Mouse (Mus musculus) intestine, embryonic 14.5 days (tissue): ENCODE measurements around the gene 2410015M20Rik. TPM values are rescaled to one million over a fixed set of nuclear protein-coding genes. Genes with fewer than 3 reads are reported as not detected.
"Not testable (repeated sequence)": the region's sequence is repeated elsewhere in the genome, so short reads cannot be mapped to it uniquely, and the experiment has no call there.

ENCODE experiments used
- ATAC-seq: fragments of 200-750 bp; cut with Nextera tagmentation; replicated peaks from 2 replicates; pipeline ENCODE4 v1.8.0; 2017; ENCODE audit warnings: low read depth, moderate number of reproducible peaks, moderate TSS enrichment, moderate library complexity; ENCODE audit not compliant: low FRiP score, low TSS enrichment
- DNase-seq: peaks from one replicate; pipeline ENCODE4 v3.0.0-alpha.2; 2018; ENCODE audit warnings: low spot score
- H3K27ac ChIP-seq: fragments of 300-500 bp; sonication (generic); 2 replicates; pipeline ENCODE4 v1.5.1; 2014; ENCODE audit warnings: low read depth, mild to moderate bottlenecking, control low read depth
- H3K27me3 ChIP-seq: fragments of 300-500 bp; sonication (generic); replicated peaks from 2 replicates; pipeline ENCODE4 v1.6.1; 2014; ENCODE audit warnings: low read length, control low read depth; ENCODE audit not compliant: control insufficient read depth, insufficient read depth
- H3K36me3 ChIP-seq: fragments of 300-500 bp; sonication (generic); 2 replicates; pipeline ENCODE4 v1.6.1; 2014; ENCODE audit warnings: low read length, control low read depth; ENCODE audit not compliant: control insufficient read depth, insufficient read depth
- H3K4me1 ChIP-seq: fragments of 300-500 bp; sonication (generic); replicated peaks from 2 replicates; pipeline ENCODE4 v1.6.1; 2014; ENCODE audit warnings: low read length, control low read depth, mixed read lengths; ENCODE audit not compliant: control insufficient read depth, insufficient read depth
- H3K4me2 ChIP-seq: fragments of 300-500 bp; sonication (generic); 2 replicates; pipeline ENCODE4 v1.6.1; 2014; ENCODE audit warnings: low read length
- H3K4me3 ChIP-seq: fragments of 300-500 bp; sonication (generic); 2 replicates; pipeline ENCODE4 v1.5.1; 2014; ENCODE audit warnings: low read depth, low read length, control low read depth, mixed read lengths
- H3K9ac ChIP-seq: fragments of 300-500 bp; sonication (generic); 2 replicates; pipeline ENCODE4 v1.6.1; 2014; ENCODE audit warnings: mild to moderate bottlenecking, low read length
- H3K9me3 ChIP-seq: fragments of 300-500 bp; sonication (generic); 2 replicates; pipeline ENCODE4 v1.6.1; 2016; ENCODE audit warnings: low read length, control low read depth; ENCODE audit not compliant: control insufficient read depth
- WGBS: fragments of 180-500 bp; shearing (Covaris S2); extraction: QIAGEN DNeasy Blood & Tissue Kit; methylation state at CpG from one replicate; pipeline ENCODE4 v1.1.7; 2014; 5-methylcytosine and 5-hydroxymethylcytosine counted together
- polyA plus RNA-seq: library from polyadenylated mRNA; unstranded; fragments of >200 nt; fragmentation: Nextera tagmentation; extraction: Ambion mirVana; gene quantifications from 2 replicates; pipeline ENCODE4 v1.2.1, GENCODE M21; 2014

The 2410015M20Rik gene
- polyA plus RNA-seq, 1 experiment from 2014 or later: 284 TPM

GRCm38 (mm10) chr17:56629800-56630781, 20.5 kb upstream of the 2410015M20Rik start:
- not testable (repeated sequence) for H3K36me3 ChIP-seq, H3K27me3 ChIP-seq, H3K9me3 ChIP-seq, H3K9ac ChIP-seq, H3K4me2 ChIP-seq, H3K27ac ChIP-seq, DNase-seq, ATAC-seq, H3K4me3 ChIP-seq
- 83% methylated on average over 25 of the region's 27 CpGs for WGBS
- H3K4me1 ChIP-seq: peaks cover 16% of the 10 kb centered on the region

GRCm38 (mm10) chr17:56627530-56628277, 18.1 kb upstream of the 2410015M20Rik start, which contains the start of gene Catsperd:
TSS of gene Catsperd (plus strand) at chr17:56628143.
- peak; percentile 75 for DNase-seq
- peak within 1 kb of the TSS; percentile 91 for H3K4me3 ChIP-seq
- no peaks in the 10 kb centered on the region for H3K27me3 ChIP-seq
- ATAC-seq: peak; percentile 45
- WGBS: 10% methylated on average over 26 of the region's 26 CpGs
- H3K9ac ChIP-seq: peak within 1 kb of the TSS; percentile 12; the same call in 1 of the 2 replicates
- peak within 1 kb of the TSS; percentile 77 for H3K27ac ChIP-seq
- peaks cover 17% of the 10 kb centered on the region for H3K36me3 ChIP-seq
- peaks cover 18% of the 10 kb centered on the region for H3K4me1 ChIP-seq
- H3K4me2 ChIP-seq: peak within 1 kb of the TSS; percentile 92
- no peaks in the 10 kb centered on the region for H3K9me3 ChIP-seq

GRCm38 (mm10) chr17:56626754-56627470, 17.3 kb upstream of the 2410015M20Rik start, which contains the start of gene Lonp1:
TSS of gene Lonp1 (minus strand) at chr17:56626887.
- H3K27me3 ChIP-seq: no peaks in the 10 kb centered on the region
- ATAC-seq: peak; percentile 92
- H3K9me3 ChIP-seq: no peaks in the 10 kb centered on the region
- peaks cover 25% of the 10 kb centered on the region for H3K36me3 ChIP-seq
- H3K4me3 ChIP-seq: peak within 1 kb of the TSS; percentile 91
- peak; percentile 98 for DNase-seq
- peak within 1 kb of the TSS; percentile 89 for H3K9ac ChIP-seq
- peak within 1 kb of the TSS; percentile 92 for H3K4me2 ChIP-seq
- H3K4me1 ChIP-seq: peaks cover 18% of the 10 kb centered on the region
- WGBS: under 1% methylated on average over 51 of the region's 51 CpGs
- peak within 1 kb of the TSS; percentile 77 for H3K27ac ChIP-seq

GRCm38 (mm10) chr17:56626260-56626659, 16.7 kb upstream of the 2410015M20Rik start:
- H3K4me1 ChIP-seq: peaks cover 18% of the 10 kb centered on the region
- peaks cover 30% of the 10 kb centered on the region for H3K36me3 ChIP-seq
- H3K9ac ChIP-seq: peak overlapping the region; percentile 89
- peak overlapping the region; percentile 92 for H3K4me2 ChIP-seq
- peak overlapping the region; percentile 91 for H3K4me3 ChIP-seq
- under 1% methylated on average over 32 of the region's 32 CpGs for WGBS
- no peak; the same call in none of the 2 replicates for ATAC-seq
- no peak for DNase-seq
- H3K27ac ChIP-seq: peak overlapping the region; percentile 77
- no peaks in the 10 kb centered on the region for H3K9me3 ChIP-seq
- no peaks in the 10 kb centered on the region for H3K27me3 ChIP-seq

DNA sequence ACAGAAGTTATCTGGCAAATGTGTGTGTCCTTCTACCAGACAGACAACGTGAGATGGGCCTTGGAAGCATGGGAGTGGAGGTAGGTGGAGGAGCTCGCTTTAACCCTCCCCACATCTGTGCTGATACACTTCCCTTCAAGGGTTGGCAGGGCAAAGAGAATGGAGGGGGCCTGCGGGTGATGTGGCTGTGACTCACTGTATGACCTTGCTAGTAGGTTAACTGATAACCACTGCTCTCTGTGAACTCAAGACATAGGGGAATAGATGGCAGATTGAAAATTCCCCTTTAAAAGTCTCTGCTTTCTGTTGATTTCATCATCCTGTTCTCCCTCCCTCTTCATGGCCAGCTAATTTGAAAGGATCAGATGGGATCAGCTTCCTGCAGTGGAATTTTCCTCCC, 15.9 kb upstream of the 2410015M20Rik start:
- no peak for ATAC-seq
- WGBS: 81% methylated on average over 3 of the region's 3 CpGs
- H3K4me2 ChIP-seq: peak overlapping the region; percentile 92
- H3K27me3 ChIP-seq: no peaks in the 10 kb centered on the region
- no peaks in the 10 kb centered on the region for H3K9me3 ChIP-seq
- peaks cover 18% of the 10 kb centered on the region for H3K4me1 ChIP-seq
- no peak overlapping the region for H3K9ac ChIP-seq
- peaks cover 35% of the 10 kb centered on the region for H3K36me3 ChIP-seq
- no peak overlapping the region for H3K27ac ChIP-seq
- no peak for DNase-seq
- peak overlapping the region; percentile 91 for H3K4me3 ChIP-seq

- H3K9ac ChIP-seq: no peak overlapping the region
- no peak for DNase-seq
- no peak for ATAC-seq
- 92% methylated on average over 8 of the region's 8 CpGs for WGBS
- peaks cover 80% of the 10 kb centered on the region for H3K36me3 ChIP-seq
- no peaks in the 10 kb centered on the region for H3K9me3 ChIP-seq
- H3K27me3 ChIP-seq: no peaks in the 10 kb centered on the region
- H3K4me1 ChIP-seq: peaks cover 7% of the 10 kb centered on the region
- no peak overlapping the region for H3K4me2 ChIP-seq
- no peak overlapping the region for H3K27ac ChIP-seq
- H3K4me3 ChIP-seq: no peak overlapping the region
Measured at GRCm38 (mm10) chr17:56617628-56618027, 8.1 kb upstream of the 2410015M20Rik start.

DNA sequence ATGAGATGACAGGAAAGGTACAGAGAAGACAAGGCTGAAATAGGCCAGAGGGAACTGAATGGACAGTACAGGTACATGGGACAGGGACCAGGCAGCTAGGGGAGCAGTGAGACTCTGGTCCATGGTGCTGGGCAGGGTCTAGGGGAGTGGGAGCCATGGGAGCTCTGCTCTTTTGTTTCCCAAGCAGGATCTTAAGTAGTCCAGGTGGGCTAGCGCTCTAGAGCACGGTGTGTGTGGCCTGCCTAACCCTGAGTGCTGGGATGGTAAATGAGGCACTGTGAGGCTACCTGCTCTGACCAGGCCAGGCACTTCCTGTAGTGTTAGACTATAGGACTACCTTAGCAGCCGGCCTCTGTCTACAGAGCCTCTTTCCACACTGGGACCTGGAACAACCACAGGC, 7.2 kb upstream of the 2410015M20Rik start:
- 86% methylated on average over 3 of the region's 3 CpGs for WGBS

DNA sequence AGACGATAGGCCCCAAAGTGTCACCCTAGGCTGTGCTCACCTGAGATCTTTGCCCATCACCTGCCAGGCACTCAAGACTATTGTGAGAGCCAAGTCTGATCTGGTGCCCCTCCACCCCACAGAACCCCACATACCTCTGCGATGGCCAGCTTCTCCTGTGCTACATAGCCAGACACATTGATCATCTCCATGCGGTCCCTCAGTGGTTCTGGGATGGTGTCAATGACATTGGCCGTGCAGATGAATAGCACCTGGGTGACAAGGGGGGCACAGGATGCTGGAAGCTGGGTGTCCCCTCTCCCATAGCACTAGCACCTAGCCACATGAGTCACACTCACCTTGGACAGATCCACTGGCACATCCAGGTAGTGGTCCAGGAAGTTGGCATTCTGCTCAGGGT, 6.2 kb upstream of the 2410015M20Rik start:
- H3K4me3 ChIP-seq: no peak overlapping the region
- ATAC-seq (no peak), DNase-seq (no peak)
- H3K36me3 ChIP-seq: peaks cover 66% of the 10 kb centered on the region
- 82% methylated on average over 4 of the region's 4 CpGs for WGBS
- H3K4me1 ChIP-seq: peaks cover 7% of the 10 kb centered on the region
- H3K27me3 ChIP-seq: no peaks in the 10 kb centered on the region
- H3K4me2 ChIP-seq: no peak overlapping the region
- H3K9me3 ChIP-seq: no peaks in the 10 kb centered on the region
- no peak overlapping the region for H3K9ac ChIP-seq
- no peak overlapping the region for H3K27ac ChIP-seq

More for the DNA sequence above, 7.2 kb upstream of the 2410015M20Rik start:
- DNase-seq (no peak), ATAC-seq (no peak)
- Histone ChIP-seq H3K9ac (no peak overlapping the region), H3K4me3 (no peak overlapping the region), H3K9me3 (no peaks in the 10 kb centered on the region), H3K36me3 (peaks cover 71% of the 10 kb centered on the region), H3K4me2 (no peak overlapping the region), H3K27me3 (no peaks in the 10 kb centered on the region), H3K27ac (no peak overlapping the region), H3K4me1 (peaks cover 7% of the 10 kb centered on the region)
